Mouse (Mus musculus): ENCODE measurements around the gene Btbd8.

GRCm38 (mm10) chr5:107510503-107510902, 72.7 kb downstream of the Btbd8 start:
- no peak for TF ChIP-seq CTCF (IDR thresholded peaks at IDR 0.05; ENCODE audit: control insufficient read depth, insufficient read depth, insufficient replicate concordance, low read depth, low read length)
- TF ChIP-seq POLR2A (IDR thresholded peaks at IDR 0.05; ENCODE audit: control insufficient read depth, low read depth, low read length), result no peak
